Mouse (Mus musculus) neural tube, embryonic 15.5 days (tissue): ENCODE results near the gene Vps4a. TPM values are rescaled to one million over a fixed set of nuclear protein-coding genes. Genes with fewer than 3 reads are reported as not detected.
"Not testable (repeated sequence)": the region's sequence is repeated elsewhere in the genome, so short reads cannot be mapped to it uniquely, and the experiment has no call there.

ENCODE experiments used
- ATAC-seq: fragments of 200-750 bp; cut with Nextera tagmentation; 2 replicates; pipeline ENCODE4 v1.8.0; 2017; ENCODE audit warnings: mild to moderate bottlenecking, moderate TSS enrichment, moderate library complexity; ENCODE audit not compliant: low FRiP score
- H3K27ac ChIP-seq: fragments of 300-500 bp; sonication (generic); replicated peaks from 2 replicates; pipeline ENCODE4 v1.5.1; 2015; ENCODE audit warnings: mild to moderate bottlenecking, inconsistent platforms
- H3K27me3 ChIP-seq: fragments of 300-500 bp; sonication (generic); replicated peaks from 2 replicates; pipeline ENCODE4 v1.6.1; 2015; ENCODE audit warnings: inconsistent platforms
- H3K36me3 ChIP-seq: fragments of 300-500 bp; sonication (generic); 2 replicates; pipeline ENCODE4 v1.6.1; 2015; ENCODE audit warnings: inconsistent platforms
- H3K4me1 ChIP-seq: fragments of 300-500 bp; sonication (generic); 2 replicates; pipeline ENCODE4 v1.6.1; 2015; ENCODE audit warnings: inconsistent platforms
- H3K4me2 ChIP-seq: fragments of 300-500 bp; sonication (generic); 2 replicates; pipeline ENCODE4 v1.6.1; 2015; ENCODE audit warnings: inconsistent platforms, mild to moderate bottlenecking, moderate library complexity
- H3K4me3 ChIP-seq: fragments of 300-500 bp; sonication (generic); replicated peaks from 2 replicates; pipeline ENCODE4 v1.5.1; 2015; ENCODE audit warnings: mild to moderate bottlenecking, inconsistent platforms
- H3K9ac ChIP-seq: fragments of 300-500 bp; sonication (generic); replicated peaks from 2 replicates; pipeline ENCODE4 v1.6.1; 2015; ENCODE audit warnings: mild to moderate bottlenecking, inconsistent platforms
- H3K9me3 ChIP-seq: fragments of 300-500 bp; sonication (generic); replicated peaks from 2 replicates; pipeline ENCODE4 v1.6.1; 2016; ENCODE audit warnings: inconsistent platforms
- WGBS: fragments of 180-500 bp; shearing (Covaris S2); methylation state at CpG from one replicate; pipeline ENCODE4 v1.1.7; 2015; ENCODE audit warnings: mixed read lengths; 5-methylcytosine and 5-hydroxymethylcytosine counted together
- polyA plus RNA-seq: library from polyadenylated mRNA; unstranded; fragments of >200 nt; fragmentation: Nextera tagmentation; extraction: Ambion mirVana; gene quantifications from 2 replicates; pipeline ENCODE4 v1.2.1, GENCODE M21; 2015

Gene Vps4a
- polyA plus RNA-seq, 1 experiment from 2014 or later = 155 TPM

DNA sequence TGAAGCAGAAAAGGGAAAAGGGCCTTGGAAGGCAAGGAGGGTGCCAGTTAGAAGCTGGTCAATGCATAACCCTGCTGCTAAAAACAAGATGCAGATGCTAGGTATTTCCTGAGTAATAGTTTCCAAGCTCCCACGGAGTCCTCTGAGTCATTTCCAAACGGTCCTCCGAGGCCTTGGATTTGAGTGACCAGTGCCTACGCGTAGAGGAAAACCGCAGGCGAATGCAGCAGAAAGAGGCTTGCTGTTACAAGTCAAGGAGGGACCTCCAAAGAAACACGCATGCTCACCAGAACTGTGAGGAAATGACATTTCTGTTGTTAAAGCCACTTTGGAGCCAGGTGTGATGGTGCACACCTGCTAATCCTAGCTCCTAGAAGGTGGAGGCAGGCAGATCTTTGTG is 7.5 kb upstream of the Vps4a start:
- ATAC-seq = no peak
- no peaks in the 10 kb centered on the region for H3K4me1 ChIP-seq
- H3K4me2 ChIP-seq = no peak overlapping the region
- H3K27me3 ChIP-seq = no peaks in the 10 kb centered on the region
- WGBS = 92% methylated on average over 8 of the region's 8 CpGs
- no peaks in the 10 kb centered on the region for H3K9me3 ChIP-seq
- H3K36me3 ChIP-seq = no peaks in the 10 kb centered on the region
- no peak overlapping the region for H3K9ac ChIP-seq
- no peak overlapping the region for H3K27ac ChIP-seq
- no peak overlapping the region for H3K4me3 ChIP-seq

DNA sequence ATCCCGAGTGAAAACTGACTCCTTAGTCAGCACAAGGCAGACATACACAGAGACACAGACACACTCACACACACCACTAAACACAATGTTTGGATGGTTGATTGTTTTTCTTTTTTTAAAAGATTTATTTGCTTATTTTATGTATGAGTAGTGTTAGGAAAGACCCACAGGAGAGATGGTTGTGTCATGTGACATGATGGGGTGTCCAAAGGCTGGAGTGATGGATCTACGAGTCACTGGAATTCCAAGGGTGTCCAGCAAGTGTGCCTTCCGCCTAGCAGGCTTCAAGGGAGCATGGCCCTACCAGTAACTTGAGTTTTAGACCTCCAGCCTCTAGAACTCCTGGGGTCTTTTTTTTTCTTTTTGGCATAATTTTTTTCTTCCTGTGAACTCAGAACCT is 1.7 kb upstream of the Vps4a start:
- no peaks in the 10 kb centered on the region for H3K36me3 ChIP-seq
- no peaks in the 10 kb centered on the region for H3K27me3 ChIP-seq
- WGBS = 85% methylated on average over 3 of the region's 3 CpGs
- no peak overlapping the region for H3K9ac ChIP-seq
- no peak overlapping the region for H3K27ac ChIP-seq
- H3K9me3 ChIP-seq = no peaks in the 10 kb centered on the region
- ATAC-seq = no peak
- no peak overlapping the region for H3K4me2 ChIP-seq
- no peak overlapping the region for H3K4me3 ChIP-seq
- H3K4me1 ChIP-seq = peaks cover 21% of the 10 kb centered on the region

DNA sequence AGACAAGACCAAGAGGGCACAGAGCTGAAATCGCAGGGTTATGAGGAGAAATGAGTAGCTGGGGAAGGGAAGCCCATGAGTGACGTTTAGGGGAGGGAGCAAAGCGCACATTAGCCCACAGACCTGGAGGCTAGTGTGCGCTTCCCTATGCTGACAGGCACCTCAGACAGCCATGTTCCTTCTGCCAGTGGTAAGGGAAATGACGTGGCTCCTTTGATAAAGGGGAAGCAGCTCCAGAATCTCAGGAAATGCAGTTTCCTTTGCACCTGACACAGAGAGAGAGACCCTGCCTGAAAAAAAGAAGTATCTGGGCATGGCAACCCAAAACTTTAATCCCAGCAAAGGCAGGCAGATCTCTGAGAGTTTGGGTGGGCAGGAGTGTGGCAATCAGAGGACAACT is 964 bp upstream of the Vps4a start:
- WGBS = 79% methylated on average over 5 of the region's 5 CpGs
- Histone ChIP-seq H3K4me2 (no peak overlapping the region), H3K4me3 (no peak overlapping the region)

DNA sequence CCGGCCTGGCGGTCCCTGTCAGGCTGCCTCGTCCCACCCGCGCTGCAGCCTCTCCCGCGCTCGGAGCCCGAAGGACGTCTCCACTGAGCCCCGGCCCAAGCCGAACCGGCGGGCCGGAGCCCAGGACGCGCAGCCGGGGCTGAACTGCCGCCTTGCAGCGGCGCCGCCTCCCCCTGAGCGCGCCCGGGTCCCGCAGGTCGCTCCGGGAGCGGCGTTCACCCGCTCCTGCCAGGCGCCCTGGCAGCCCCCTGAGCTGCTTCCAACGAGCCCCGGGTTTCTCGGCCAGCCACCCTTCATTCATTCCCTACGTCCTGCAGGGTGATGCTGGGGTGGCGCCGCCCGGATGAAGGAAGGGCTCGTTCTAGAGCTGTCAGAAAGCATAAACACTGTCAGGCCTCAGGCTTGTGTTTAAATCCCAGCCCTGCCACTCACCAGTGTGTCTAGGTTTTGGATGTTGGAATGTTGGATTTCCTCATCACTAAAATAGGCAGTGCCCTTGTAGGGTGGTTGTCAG is 612 bp downstream of the Vps4a start:
- Histone ChIP-seq H3K4me3 (peak overlapping the region; percentile 91), H3K9ac (peak overlapping the region; percentile 80), H3K9me3 (no peaks in the 10 kb centered on the region), H3K36me3 (peaks cover under 1% of the 10 kb centered on the region; the same call in 1 of the 2 replicates), H3K4me2 (peak overlapping the region; percentile 64), H3K4me1 (peaks cover 23% of the 10 kb centered on the region), H3K27me3 (no peaks in the 10 kb centered on the region), H3K27ac (peak overlapping the region; percentile 86)
- peak; percentile 37; the same call in 1 of the 2 replicates for ATAC-seq
- under 1% methylated on average over 35 of the region's 40 CpGs for WGBS

More for the DNA sequence above, 964 bp upstream of the Vps4a start:
- Histone ChIP-seq H3K27me3 (no peaks in the 10 kb centered on the region), H3K27ac (no peak overlapping the region), H3K4me1 (peaks cover 23% of the 10 kb centered on the region), H3K36me3 (no peaks in the 10 kb centered on the region), H3K9ac (no peak overlapping the region), H3K9me3 (no peaks in the 10 kb centered on the region)
- ATAC-seq = no peak

DNA sequence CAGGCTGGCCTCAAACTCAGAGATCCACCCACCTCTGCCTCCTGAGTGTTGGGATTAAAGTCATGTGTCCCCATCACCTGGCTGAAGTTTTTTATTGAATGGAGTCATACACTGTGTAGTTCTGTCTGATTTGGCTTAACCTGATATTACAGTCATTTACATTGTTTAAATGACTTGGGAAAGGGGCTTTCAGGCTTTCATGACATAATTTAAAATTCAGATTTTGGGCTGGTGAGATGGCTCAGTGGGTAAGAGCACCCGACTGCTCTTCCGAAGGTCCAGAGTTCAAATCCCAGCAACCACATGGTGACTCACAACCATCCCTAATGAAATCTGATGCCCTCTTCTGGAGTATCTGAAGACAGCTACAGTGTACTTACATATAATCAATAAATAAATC is 2.6 kb downstream of the Vps4a start:
- 91% methylated on average over 2 of the region's 2 CpGs for WGBS
- not testable (repeated sequence) for H3K9ac ChIP-seq, H3K27ac ChIP-seq, H3K27me3 ChIP-seq, H3K4me3 ChIP-seq, ATAC-seq, H3K36me3 ChIP-seq, H3K4me2 ChIP-seq, H3K9me3 ChIP-seq
- peaks cover 23% of the 10 kb centered on the region for H3K4me1 ChIP-seq

DNA sequence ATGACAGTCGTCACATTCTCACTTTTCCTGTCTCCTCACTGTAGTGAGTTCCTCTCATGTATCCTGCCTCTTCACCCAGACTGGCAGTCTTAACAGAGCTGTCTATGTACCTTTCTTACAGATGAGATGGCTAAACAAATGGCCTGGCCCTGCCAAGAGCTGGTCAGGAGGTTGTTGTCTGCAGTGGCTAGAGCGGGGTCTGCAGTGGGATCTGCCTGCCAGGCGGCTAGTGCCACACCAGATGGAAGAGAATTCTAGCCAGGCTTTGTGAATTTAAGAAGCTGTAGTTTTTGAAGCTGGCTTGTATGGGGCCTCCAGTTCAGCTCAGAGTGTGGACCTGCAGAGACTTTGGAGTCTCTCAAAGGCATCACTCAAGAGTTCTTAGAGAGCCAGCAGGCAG is 4.6 kb downstream of the Vps4a start:
- 88% methylated on average over 3 of the region's 3 CpGs for WGBS
- H3K4me1 ChIP-seq = peaks cover 23% of the 10 kb centered on the region
- no peak overlapping the region for H3K4me3 ChIP-seq
- peaks cover 23% of the 10 kb centered on the region for H3K36me3 ChIP-seq
- H3K27ac ChIP-seq = no peak overlapping the region
- no peak overlapping the region for H3K4me2 ChIP-seq
- no peaks in the 10 kb centered on the region for H3K27me3 ChIP-seq
- H3K9me3 ChIP-seq = no peaks in the 10 kb centered on the region
- ATAC-seq = no peak
- H3K9ac ChIP-seq = no peak overlapping the region

DNA sequence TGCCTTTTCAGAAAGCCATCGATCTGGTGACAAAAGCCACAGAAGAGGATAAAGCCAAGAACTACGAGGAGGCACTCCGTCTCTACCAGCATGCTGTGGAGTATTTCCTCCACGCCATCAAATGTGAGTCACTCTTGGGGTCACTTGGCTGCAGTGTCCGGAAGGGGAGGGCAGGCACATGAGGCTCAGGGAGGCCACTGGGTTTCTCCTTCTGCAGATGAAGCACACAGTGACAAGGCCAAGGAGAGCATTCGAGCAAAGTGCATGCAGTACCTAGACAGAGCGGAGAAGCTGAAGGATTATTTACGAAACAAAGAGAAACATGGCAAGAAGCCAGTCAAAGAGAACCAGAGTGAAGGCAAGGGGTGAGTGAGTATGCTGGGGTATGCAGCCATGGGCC is 5.6 kb downstream of the Vps4a start:
- no peak for ATAC-seq
- no peak overlapping the region for H3K9ac ChIP-seq
- no peak overlapping the region for H3K27ac ChIP-seq
- no peak overlapping the region for H3K4me2 ChIP-seq
- peaks cover 33% of the 10 kb centered on the region for H3K36me3 ChIP-seq
- 82% methylated on average over 8 of the region's 8 CpGs for WGBS
- H3K4me3 ChIP-seq = no peak overlapping the region
- H3K4me1 ChIP-seq = peaks cover 23% of the 10 kb centered on the region
- H3K9me3 ChIP-seq = no peaks in the 10 kb centered on the region
- no peaks in the 10 kb centered on the region for H3K27me3 ChIP-seq

DNA sequence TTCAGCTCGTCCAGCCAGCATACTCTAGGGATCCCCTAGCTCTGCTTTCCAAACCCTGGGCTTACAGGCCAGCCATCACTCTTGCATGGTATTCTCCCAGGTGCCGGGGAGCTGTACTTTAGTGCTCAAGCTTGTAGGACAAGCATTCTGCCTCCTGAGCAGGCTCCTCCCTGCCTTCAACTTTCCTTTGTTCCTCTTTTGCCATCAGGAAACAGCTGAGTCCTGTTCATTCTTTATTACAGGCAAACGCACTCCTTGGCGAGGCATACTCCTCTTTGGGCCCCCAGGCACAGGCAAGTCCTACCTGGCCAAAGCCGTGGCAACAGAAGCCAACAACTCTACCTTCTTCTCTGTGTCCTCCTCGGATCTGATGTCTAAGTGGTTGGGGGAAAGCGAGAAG is 9.6 kb downstream of the Vps4a start:
- Histone ChIP-seq H3K4me2 (no peak overlapping the region), H3K4me3 (no peak overlapping the region), H3K4me1 (0 out of 2 replicates have a peak, but pooled peaks cover under 1% of the 10 kb centered on the region), H3K27ac (no peak overlapping the region), H3K27me3 (no peaks in the 10 kb centered on the region), H3K9ac (no peak overlapping the region), H3K36me3 (peaks cover 73% of the 10 kb centered on the region), H3K9me3 (no peaks in the 10 kb centered on the region)
- no peak for ATAC-seq
- WGBS = 85% methylated on average over 7 of the region's 7 CpGs

DNA sequence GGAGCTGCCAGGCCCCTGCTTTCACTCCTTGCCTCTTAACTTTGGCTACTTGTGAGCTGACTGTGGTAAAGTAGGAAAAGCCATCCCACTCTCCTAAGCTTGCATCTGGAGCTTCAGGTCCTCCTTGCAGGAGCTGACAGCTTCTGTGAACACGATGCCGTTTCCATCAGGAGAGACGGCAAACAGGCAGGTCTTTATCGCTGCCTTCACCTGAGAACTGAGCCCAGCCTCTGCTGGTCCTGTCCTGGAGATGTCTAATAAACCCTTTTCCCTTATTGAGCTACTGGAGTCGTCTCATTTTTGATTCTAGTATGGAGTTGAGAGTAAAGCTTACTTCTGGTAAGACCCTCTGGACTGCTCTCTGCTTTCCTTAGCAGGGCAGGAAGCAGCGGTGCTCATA is 14.5 kb downstream of the Vps4a start:
- Histone ChIP-seq H3K4me3 (no peak overlapping the region), H3K36me3 (peaks cover 82% of the 10 kb centered on the region), H3K4me1 (peaks cover 28% of the 10 kb centered on the region), H3K9me3 (no peaks in the 10 kb centered on the region), H3K27me3 (no peaks in the 10 kb centered on the region), H3K4me2 (no peak overlapping the region), H3K9ac (no peak overlapping the region), H3K27ac (no peak overlapping the region)
- 92% methylated on average over 6 of the region's 6 CpGs for WGBS
- ATAC-seq = no peak

DNA sequence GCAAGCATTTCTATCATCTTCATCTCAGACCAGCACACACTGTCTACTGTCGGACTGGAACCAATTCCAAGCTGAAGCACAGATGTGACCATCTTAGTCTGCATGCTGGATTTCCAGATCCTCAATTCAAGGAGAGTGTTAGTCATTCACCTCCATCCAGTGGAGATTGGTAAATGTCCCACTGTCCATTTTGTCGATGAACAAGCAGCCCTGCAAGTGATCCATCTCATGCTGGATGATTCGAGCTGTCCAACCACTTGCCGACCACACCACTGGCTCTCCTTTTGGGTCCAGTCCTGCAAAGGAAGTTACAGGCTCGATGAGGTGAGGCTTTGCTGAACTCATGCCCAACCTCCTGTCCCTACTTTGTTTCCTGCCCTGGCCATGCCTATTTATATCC is 16.0 kb downstream of the Vps4a start:
- Histone ChIP-seq H3K9ac (no peak overlapping the region), H3K4me1 (peaks cover 28% of the 10 kb centered on the region), H3K9me3 (no peaks in the 10 kb centered on the region), H3K36me3 (peaks cover 82% of the 10 kb centered on the region), H3K27ac (no peak overlapping the region), H3K4me3 (peak overlapping the region; percentile 67), H3K4me2 (peak overlapping the region; percentile 81), H3K27me3 (no peaks in the 10 kb centered on the region)
- ATAC-seq = no peak
- WGBS = 92% methylated on average over 5 of the region's 5 CpGs

DNA sequence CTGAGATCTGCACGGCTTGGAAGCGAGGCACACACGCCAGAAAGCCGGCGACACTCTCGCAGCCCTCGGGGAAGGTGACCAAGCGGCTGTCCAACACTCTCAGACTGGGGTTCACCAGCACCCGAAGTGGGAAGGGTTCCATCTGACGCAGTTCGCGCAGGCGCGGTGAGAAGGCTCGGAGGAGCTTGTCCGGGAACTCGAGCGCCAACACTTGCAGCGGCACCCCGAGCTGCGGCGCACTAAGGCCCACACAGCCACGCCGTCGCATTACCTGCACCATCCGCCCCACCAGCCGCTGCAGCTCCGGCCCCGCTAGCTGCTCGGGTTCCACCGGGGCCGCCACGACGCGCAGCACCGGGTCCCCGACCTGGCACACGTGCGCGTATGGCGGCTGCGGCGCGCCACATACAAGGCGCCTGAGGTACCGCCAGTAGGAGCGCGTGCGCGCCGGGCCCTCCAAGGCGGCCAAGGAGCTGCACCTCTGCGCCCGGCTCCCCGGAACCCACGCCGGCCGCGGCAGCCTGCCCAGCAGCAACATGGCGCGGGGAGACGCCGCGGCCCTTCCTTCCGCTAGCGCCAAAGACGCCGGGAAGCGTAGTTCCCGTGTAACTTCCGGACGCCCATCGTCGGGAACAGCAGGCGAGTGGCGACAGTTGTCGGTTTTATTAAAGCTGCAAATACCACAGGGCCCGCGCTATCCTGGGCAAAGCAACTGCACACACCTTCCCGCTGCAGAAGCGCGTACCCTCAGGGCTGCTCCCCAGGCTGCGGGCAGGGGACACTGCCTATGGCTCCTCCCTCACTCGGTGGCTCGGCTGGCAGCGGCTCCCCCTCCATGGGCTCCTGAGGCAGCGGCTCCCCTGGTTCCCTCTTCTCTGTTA is 17.3 kb downstream of the Vps4a start, which contains the start of gene Pdf:
Gene Pdf (minus strand): TSS at position 554 of the 881 bp plus-strand sequence.
- Histone ChIP-seq H3K36me3 (peaks cover 82% of the 10 kb centered on the region), H3K4me1 (peaks cover 28% of the 10 kb centered on the region), H3K27me3 (no peaks in the 10 kb centered on the region), H3K9ac (peak within 1 kb of the TSS; percentile 64), H3K27ac (peak within 1 kb of the TSS; percentile 87), H3K9me3 (no peaks in the 10 kb centered on the region), H3K4me2 (peak within 1 kb of the TSS; percentile 81), H3K4me3 (peak within 1 kb of the TSS; percentile 67)
- ATAC-seq = peak; percentile 87
- WGBS = under 1% methylated on average over 86 of the region's 87 CpGs

DNA sequence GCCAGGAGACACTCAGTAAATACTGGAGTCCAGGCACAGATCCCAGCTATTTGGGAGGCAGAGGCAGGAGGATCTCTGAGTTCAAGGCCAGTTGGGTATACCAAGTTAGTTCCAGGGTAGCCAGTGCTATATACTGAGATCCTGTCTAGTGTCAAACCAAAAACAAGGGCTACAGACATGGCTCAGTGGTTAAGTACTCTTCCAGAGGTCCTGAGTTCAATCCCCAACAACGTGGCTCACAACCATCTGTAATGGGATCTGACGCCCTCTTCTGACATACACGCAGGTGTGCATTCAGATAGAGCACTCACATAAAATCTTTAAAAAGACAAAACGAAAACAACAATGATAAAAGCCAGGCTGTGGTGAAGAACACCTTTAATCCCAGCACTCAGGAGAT is 18.5 kb downstream of the Vps4a start:
- H3K4me3 ChIP-seq = peak overlapping the region; percentile 67
- H3K9ac ChIP-seq = no peak overlapping the region
- no peak overlapping the region for H3K27ac ChIP-seq
- no peaks in the 10 kb centered on the region for H3K27me3 ChIP-seq
- ATAC-seq = no peak
- no peaks in the 10 kb centered on the region for H3K9me3 ChIP-seq
- H3K4me2 ChIP-seq = peak overlapping the region; percentile 81
- H3K36me3 ChIP-seq = peaks cover 80% of the 10 kb centered on the region
- WGBS = 96% methylated on average over 4 of the region's 4 CpGs
- H3K4me1 ChIP-seq = peaks cover 28% of the 10 kb centered on the region
